Mouse (Mus musculus) cerebellum, adult 2 months (tissue): ENCODE data around the gene Slain2. TPM values are rescaled to one million over a fixed set of nuclear protein-coding genes. Genes with fewer than 3 reads are reported as not detected.

Source experiments
- DNase-seq, 2 experiments: peaks; one replicate each; pipeline ENCODE4 v3.0.0; 2021
- H3K27ac ChIP-seq: fragments of 200-500 bp; 2 replicates; pipeline ENCODE4 v1.5.1; 2012; ENCODE audit warnings: low read length, control low read depth, inconsistent platforms; ENCODE audit not compliant: insufficient read depth
- H3K27me3 ChIP-seq: fragments of 200-500 bp; 2 replicates; pipeline ENCODE4 v1.6.1; 2012; ENCODE audit warnings: inconsistent platforms, mild to moderate bottlenecking, low read length, moderate library complexity; ENCODE audit not compliant: control insufficient read depth, insufficient read depth
- H3K4me1 ChIP-seq: fragments of 200-500 bp; 2 replicates; pipeline ENCODE4 v1.6.1; 2011; ENCODE audit warnings: low read length; ENCODE audit not compliant: control insufficient read depth, insufficient read depth
- H3K4me3 ChIP-seq: fragments of 200-500 bp; replicated peaks from 2 replicates; pipeline ENCODE3; 2011; ENCODE audit warnings: mild to moderate bottlenecking, low read depth, low read length, control low read depth; ENCODE audit not compliant: insufficient read depth
- CTCF ChIP-seq: fragments of 200-500 bp; IDR thresholded peaks from 2 replicates; pipeline ENCODE4 v1.5.1; 2011; ENCODE audit warnings: low read depth, mild to moderate bottlenecking, control low read depth, low read length, moderate library complexity, borderline replicate concordance; ENCODE audit not compliant: insufficient read depth
- POLR2A ChIP-seq: fragments of 200-500 bp; IDR thresholded peaks from 2 replicates; pipeline ENCODE4 v1.6.1; 2011; ENCODE audit warnings: low read length, control low read depth, borderline replicate concordance; ENCODE audit not compliant: insufficient read depth
- WGBS: fragments of 180-500 bp; shearing (Covaris S2); methylation state at CpG from one replicate; pipeline ENCODE4 v1.1.7; 2018; 5-methylcytosine and 5-hydroxymethylcytosine counted together
- polyA plus RNA-seq: library from polyadenylated mRNA; depleted of rRNA; stranded (reverse); fragments of >200 nt; gene quantifications from 2 replicates; pipeline ENCODE4 v1.2.3, GENCODE M21; 2012; rRNA removed

Gene Slain2
- polyA plus RNA-seq, result 15.4 and 16.2 TPM in 2 replicates

DNA sequence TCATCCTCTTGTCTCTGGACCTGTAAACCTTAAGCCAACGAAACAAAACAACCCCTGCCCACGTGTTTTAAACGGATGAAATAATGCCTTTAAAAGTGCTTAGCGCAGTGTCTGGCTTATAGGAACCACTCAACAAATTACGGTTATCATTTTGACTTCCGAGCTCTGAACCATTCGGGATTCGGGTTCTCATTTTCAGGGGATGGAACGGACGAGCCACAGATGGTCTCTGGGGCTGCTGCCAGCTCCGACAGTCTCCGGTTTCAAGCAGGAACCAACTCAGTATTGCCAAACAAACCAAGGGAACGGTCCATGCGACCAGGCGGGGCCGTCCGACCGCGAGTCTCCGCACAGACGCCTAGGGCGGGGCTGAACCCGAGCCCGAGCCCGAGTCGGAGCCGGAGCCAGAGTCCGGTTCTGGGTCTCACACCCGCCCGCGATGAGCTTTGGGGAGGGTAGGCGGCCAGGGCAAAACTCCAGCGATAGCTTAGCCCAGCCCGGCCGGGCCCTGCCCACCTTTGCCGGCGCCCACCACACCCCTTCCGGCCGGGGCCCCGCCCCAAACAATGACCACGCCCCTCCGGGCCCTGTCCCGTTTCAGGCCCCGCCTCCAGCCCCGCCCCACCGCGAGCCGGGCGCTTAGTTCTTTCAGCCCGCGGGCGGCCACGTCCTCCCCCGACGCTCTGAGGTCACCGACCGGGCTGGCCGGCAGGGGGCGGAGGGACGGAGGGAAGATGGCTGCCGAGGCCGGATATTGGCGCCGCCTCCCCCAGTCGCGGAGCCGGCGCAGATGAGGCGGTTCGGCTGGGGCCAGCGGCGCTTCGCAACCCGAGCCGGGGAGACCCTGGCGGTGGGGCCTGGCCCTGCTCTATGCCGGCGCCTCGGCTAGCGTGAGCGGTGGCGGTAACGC lies at the start of gene Slain2:
Slain2 (plus strand) TSS at position 657 of the 910 bp plus-strand sequence.
- WGBS, result 1% methylated on average over 83 of the region's 83 CpGs
- DNase-seq, result peak; percentile 97 to 98
- Histone ChIP-seq H3K4me3 (peak within 1 kb of the TSS; percentile 64), H3K27me3 (no peaks in the 10 kb centered on the region), H3K27ac (peak within 1 kb of the TSS; percentile 48), H3K4me1 (peaks cover 6% of the 10 kb centered on the region; the same call in 1 of the 2 replicates)
- TF ChIP-seq CTCF (peak; percentile 42; the same call in 1 of the 2 replicates), POLR2A (peak; percentile 49; the same call in 1 of the 2 replicates)

DNA sequence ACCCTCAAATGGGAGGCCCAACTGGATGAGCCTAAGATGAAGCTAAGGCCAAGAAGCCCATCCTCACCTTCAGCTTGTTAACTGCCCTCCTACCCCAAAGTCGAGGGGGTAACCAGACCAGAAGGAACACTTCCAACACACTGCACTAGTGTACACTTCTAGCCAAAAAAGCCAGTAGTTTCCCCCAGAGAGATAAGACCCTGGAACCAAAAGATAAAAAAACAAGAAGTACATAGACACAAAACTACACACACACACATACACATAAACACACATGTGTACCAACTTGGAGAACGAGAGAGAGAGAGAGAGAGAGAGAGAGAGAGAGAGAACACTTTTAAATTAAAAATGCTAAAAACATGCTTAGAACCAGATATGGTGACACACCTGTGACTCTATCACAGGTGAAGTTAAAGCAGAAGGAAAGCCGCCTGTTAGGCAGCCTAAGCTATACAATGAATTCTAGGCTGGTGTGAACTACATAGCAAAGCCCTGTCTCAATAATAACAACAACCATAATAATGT lies 49.4 kb upstream of the Slain2 start:
- 83% methylated on average over 3 of the region's 3 CpGs for WGBS
- Histone ChIP-seq H3K4me1 (no peaks in the 10 kb centered on the region), H3K27me3 (no peaks in the 10 kb centered on the region), H3K27ac (no peak overlapping the region), H3K4me3 (no peak overlapping the region)
- no peak for TF ChIP-seq POLR2A
- TF ChIP-seq CTCF, result no peak
- no peak for DNase-seq

DNA sequence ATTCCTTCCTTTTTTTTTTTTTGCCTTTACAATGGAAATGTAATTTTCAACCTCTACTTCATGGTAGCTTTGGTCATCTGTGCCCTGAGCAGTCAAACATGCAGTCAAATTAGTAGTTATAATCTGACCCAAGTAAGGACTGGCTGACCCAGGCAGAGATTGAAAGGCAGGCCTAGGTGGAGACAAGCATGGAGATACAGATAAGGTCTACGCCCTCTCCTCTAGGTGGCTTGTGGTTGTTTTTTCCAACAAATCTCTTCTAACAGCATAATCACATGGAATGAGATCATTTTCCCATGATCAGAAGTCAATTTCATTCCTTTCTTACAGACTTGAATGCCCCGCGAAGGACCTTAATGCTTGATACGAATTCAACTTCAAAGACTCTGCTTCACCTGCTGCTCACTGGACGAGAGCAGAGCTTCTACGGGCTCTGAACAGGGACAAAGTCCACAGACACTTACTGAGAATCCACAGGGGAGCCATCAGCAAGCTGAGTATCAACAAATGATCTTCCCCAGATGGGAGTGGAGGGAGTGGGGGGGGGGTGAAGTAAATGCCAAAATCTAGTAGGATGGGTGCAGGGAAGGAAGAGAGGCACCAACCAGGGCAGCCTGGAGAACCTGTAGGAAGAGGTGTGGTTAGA lies 47.7 kb upstream of the Slain2 start:
- DNase-seq, result no peak
- WGBS, result 86% methylated on average over 6 of the region's 6 CpGs
- TF ChIP-seq POLR2A (no peak), CTCF (no peak)
- H3K4me3 ChIP-seq, result no peak overlapping the region
- H3K27me3 ChIP-seq, result no peaks in the 10 kb centered on the region
- H3K27ac ChIP-seq, result no peak overlapping the region
- H3K4me1 ChIP-seq, result no peaks in the 10 kb centered on the region

DNA sequence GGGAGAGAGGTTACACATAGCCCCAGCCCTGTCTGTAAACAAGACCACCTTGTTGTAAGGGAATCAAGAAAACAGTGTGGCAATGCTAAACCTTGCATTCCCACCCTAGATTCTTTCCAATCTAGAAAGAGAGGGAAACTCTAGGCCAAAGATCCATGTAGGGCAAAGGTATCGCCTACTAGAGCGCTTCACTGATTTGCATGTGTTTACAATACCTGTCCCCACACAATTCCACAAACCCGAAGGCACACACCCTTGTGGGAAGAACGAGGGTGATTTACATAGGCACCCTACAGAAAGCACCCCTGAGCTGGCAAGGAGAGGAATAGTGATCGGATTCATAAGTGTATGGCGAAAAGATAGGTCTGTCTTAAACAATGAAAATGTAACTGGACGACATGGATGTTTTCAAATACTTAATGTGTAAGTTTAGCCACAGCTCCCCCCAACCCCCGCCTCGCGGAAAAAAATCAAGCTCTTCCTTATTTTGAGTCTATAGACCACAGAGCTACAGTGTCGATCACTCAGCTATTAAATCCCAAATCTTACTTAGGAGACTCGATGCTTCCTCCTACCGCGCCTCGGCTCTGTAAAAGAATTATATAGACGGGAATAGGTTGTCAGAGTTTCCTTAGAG lies 47.0 kb upstream of the Slain2 start:
- Histone ChIP-seq H3K27me3 (no peaks in the 10 kb centered on the region), H3K4me1 (no peaks in the 10 kb centered on the region), H3K4me3 (no peak overlapping the region), H3K27ac (no peak overlapping the region)
- DNase-seq, result no peak
- WGBS, result 65% methylated on average over 16 of the region's 16 CpGs
- TF ChIP-seq CTCF (no peak), POLR2A (no peak)

DNA sequence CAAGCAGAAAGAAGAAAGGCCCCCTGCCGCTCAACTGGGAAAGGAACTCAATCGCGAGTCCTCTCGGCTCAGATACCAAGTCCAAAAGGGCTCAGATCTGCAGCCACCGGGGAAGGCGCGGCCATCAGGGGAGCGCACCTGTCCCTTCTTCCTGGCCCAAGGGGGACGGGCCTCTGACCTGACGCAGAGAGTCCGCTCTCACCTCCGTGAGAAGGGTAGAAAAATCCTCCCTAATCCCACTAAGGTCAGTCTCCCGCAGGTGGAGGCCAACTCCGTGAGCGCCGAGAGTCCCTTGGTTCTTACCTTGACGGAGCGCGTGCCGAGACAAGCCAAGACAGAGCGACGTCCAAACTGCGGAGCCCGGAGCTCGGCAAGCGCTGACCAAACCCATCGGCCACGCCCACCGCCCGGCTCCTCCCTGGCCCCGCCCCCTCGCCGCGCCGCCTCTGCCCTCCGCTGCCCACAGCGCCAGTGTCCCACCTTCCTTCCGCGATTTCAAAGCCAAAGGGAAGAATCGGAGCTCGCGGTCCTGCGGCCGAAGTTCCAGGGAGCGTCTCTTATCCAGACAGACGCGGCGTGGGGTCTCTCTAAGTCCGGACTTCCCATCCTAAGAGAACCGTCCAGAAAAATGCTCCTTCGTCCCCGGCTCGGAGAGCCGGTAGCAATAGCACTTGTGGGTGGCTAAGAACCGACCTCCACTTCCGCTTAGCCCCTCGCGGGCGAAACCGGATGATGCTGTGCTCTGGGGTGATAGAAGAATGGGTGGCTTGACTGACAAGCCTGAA lies 45.8 kb upstream of the Slain2 start, which contains the start of gene Tec:
Tec (minus strand) TSS at position 393 of the 785 bp plus-strand sequence.
- TF ChIP-seq CTCF (no peak), POLR2A (peak; percentile 35; the same call in 1 of the 2 replicates)
- Histone ChIP-seq H3K4me1 (no peaks in the 10 kb centered on the region), H3K27me3 (no peaks in the 10 kb centered on the region), H3K4me3 (peak within 1 kb of the TSS; percentile 75), H3K27ac (no peak within 1 kb of the TSS)
- 2% methylated on average over 59 of the region's 60 CpGs for WGBS
- DNase-seq, result peak; percentile 84 to 89

DNA sequence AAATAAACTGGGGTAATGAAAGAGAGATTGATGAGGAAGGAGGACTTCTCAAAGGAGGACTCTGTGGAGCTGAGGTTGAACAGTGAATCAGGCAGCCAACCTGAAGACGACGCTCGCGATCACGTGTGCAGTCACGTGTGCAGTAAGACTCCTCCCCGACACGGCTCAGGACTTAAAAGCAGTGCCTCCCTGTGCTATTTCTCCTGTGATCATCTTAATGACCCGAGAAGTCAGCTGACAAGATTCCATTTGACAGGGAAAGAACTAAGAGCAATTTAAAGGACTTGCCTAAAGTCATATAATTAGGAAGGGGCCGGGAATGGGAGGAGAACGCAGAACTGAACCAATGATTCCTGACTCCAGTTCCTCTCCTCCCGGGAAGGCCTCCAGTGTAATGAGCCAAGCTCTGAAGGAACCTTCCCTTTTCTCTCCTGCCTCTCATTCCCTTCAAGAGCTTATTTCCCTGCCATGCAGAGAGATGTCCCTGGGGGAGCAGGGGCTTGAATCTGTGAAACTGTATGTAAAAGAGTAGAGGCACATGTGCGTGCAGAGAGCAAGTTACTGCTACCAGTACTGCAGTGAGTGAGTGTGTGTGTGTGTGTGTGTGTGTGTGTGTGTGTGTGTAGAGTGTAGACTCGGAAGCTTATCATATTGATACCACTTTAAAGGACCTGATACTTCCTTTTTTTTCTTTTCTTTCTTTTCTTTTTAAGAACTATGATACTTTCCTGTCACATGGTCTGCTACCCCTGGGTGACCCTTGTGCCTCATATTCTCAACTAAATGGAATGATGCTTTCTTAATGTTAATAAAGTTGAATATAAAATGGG lies 44.1 kb upstream of the Slain2 start:
- H3K27me3 ChIP-seq, result no peaks in the 10 kb centered on the region
- no peak overlapping the region for H3K4me3 ChIP-seq
- H3K27ac ChIP-seq, result no peak overlapping the region
- TF ChIP-seq CTCF (no peak), POLR2A (no peak)
- WGBS, result 88% methylated on average over 14 of the region's 14 CpGs
- H3K4me1 ChIP-seq, result no peaks in the 10 kb centered on the region
- no peak for DNase-seq
